Mouse (Mus musculus) natural killer cell, adult 2 months (primary cell): Measurements from ENCODE around the gene Opcml.

Experiments
- DNase-seq, 2 experiments: peaks; one replicate each; pipeline ENCODE4 v3.0.0; 2022; ENCODE audit warnings: low spot score in 2 of 2

The Opcml gene

DNA sequence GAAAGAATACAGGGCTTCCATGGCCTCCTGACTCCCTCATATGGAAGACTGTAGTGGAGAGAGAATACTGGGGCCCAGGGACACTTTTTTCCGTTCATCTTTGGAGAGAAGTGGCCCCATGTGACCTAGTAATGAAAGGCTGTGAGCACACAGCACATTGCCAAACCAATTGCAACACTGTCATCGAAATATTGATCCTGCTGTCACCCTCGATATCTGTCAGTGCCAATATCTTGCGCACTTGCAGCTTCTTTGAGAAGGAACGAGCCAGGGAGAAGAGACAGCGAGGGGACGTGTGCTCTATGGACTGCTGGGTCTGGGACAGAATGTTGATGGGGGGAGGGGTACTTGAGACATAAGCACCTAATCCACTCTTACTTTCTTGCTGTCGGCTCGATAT, 460.8 kb downstream of the Opcml start:
- no peak for DNase-seq

GRCm38 (mm10) chr9:28255128-28255904, 464.7 kb downstream of the Opcml start:
- no peak for DNase-seq

GRCm38 (mm10) chr9:28255905-28256268, 465.3 kb downstream of the Opcml start:
- no peak for DNase-seq

DNA sequence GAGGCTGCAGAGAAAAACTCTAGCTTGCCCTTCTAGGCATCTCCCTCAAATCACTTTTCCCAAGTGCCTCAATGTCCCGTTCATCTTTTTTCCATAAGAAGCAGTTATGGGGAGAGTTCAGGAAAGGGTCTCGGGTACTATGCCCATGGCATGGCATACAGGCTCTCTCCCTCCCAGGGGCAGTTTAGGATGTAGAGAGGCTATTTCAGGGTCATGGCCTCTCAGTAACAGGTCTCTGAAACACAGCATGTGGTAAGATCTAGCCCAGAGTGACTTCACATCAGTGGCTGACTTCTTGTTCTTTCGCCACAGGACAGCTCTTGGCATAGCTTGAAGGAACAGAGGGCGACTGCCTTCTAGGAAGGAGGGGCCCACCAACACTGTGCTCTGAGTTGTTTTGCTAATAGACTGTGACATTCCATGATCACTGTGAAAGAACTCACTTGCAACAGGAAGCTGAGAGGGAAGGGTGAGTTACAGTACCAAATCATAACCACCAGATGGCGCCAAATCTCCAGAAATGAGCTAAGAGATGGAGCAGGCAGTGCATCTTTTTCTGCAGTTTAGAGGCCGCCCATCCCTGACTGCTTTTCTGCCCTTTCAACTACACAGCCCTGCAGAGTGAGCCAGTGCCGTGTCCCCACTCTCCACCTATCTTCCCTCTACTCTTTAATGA, 470.6 kb downstream of the Opcml start:
- DNase-seq: peak in 1 of 2 experiments; percentile 2

DNA sequence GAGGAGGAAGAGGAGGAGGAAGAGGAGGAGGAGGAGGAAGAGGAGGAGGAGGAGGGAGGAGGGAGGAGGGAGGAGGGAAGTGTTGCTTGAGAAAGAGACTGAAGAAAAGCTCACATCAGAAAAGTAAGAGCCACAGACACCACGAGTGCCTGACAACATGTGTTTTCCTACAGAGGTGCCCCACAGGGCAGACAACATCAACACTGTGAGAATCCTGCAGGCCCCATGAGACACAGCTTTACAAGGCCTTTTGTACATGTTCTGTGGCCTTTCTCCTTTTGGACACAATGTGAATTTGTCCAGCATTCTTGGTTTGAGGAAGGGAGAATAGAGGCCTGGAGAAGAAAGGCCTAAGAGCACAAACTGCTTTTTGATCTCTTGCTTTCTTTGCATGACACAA, 471.4 kb downstream of the Opcml start:
- DNase-seq: no peak

- no peak for DNase-seq
Observed at GRCm38 (mm10) chr9:28262896-28263295, 472.3 kb downstream of the Opcml start.

- no peak for DNase-seq
Observed at GRCm38 (mm10) chr9:28264761-28265160, 474.2 kb downstream of the Opcml start.

- no peak for DNase-seq
Observed at GRCm38 (mm10) chr9:28273816-28274215, 483.2 kb downstream of the Opcml start.

DNA sequence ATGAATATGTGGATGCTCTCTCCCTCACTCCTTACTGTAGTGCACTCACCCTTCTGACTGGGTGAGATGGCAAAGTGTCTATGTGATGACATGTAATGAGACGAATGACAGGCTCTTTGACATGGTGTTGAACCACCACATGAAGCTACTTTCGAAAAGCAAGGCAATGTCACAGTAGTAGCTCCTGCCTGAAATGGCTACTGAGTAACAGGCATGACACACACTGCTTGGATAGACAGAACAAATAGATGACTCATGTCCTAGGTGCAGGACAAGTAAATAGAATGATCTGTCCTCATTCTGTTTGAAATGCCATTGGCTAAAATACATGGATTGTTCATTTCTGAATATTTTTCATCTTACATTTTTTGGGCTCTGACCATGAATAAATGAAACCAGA, 488.0 kb downstream of the Opcml start:
- DNase-seq: no peak

DNA sequence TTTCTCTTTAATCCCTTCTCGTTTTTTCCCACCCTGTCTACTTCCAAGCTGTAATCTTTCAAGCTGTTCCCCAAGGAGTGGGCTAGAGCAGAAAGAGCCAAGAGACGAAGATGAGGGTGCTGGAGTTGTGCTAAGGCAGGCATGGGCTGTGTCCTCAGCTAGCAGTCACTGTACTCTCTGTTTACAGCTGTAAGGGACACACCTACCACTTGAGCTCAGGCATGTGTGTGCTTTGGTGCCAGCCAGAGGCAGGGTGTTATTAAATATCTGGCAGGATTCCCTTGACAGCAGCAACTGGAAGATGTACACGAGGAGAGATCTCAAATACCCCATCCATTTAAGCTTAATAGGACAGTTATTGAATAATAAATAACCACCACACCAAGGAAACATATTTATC, 490.4 kb downstream of the Opcml start:
- no peak for DNase-seq

GRCm38 (mm10) chr9:28281571-28281970, 491.0 kb downstream of the Opcml start:
- no peak for DNase-seq

- no peak for DNase-seq
Observed at GRCm38 (mm10) chr9:28285016-28285415, 494.4 kb downstream of the Opcml start.

GRCm38 (mm10) chr9:28286384-28286783, 495.8 kb downstream of the Opcml start:
- no peak for DNase-seq

DNA sequence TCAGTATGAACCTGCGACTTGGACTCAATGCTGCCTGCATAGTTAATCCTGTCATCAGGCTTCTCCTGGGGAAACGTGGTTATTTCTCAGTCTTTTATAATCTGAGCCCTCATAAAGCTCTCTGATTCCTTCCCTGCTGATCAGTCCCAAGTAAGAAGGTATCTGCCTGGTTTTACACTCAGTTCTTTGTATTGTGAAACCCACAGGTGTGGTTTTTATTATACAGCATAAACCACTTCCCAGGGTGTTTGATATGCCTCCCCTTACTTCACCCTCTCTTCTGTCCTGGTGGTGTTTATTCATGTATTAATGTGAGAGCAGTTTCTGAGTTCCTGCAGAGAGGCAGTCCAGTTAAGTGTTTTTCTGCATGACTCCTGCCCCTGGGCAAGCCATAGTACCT, 496.9 kb downstream of the Opcml start:
- DNase-seq: no peak

DNA sequence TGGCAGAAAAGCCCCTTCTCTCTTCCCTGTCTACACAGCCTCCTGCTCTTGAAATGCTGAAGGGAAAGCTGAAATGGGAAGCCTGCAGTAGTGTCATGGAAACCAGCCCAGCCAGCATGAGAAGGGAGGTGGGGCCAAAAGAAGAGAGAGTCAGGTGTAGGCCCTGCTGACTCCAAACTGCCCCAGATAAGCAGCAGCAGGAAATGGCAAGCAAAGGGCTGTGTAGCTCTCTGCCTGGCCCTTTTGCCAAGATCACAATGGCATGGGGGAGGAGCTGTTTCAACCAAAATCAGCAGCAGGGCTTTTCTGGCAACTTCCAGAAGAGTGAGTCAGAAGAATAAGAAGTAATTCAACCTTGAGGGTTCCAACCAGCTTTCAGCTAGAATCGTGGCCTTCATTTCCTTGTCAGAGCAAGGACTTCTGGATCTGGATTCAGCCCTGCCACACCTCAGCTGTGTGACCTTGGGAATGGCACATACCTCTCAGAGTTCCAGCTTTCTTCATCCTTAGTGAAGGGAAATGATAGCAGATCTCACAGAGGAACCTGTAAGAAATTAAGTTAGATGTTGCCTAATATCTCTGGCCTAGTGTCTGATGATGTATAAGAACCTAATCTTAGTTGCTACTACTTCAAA, 499.2 kb downstream of the Opcml start:
- DNase-seq: no peak

GRCm38 (mm10) chr9:28303659-28304058, 513.1 kb downstream of the Opcml start:
- DNase-seq: no peak

GRCm38 (mm10) chr9:28306364-28307121, 516.0 kb downstream of the Opcml start:
- no peak for DNase-seq

DNA sequence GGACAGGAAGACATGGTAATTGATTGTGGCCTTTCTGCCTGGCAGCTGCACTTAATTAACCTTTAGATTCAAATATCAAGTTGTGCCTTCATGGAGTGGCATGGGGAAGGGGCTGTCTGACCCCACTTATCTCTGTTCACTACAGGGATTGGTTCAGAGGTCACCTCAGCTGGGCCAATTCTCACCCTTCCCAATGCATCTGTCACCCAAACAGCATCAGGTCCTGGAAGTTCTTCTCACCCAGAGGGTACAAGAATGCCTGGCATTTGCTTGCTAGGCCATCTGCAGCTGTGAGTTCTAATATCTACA, 516.5 kb downstream of the Opcml start:
- DNase-seq: no peak

DNA sequence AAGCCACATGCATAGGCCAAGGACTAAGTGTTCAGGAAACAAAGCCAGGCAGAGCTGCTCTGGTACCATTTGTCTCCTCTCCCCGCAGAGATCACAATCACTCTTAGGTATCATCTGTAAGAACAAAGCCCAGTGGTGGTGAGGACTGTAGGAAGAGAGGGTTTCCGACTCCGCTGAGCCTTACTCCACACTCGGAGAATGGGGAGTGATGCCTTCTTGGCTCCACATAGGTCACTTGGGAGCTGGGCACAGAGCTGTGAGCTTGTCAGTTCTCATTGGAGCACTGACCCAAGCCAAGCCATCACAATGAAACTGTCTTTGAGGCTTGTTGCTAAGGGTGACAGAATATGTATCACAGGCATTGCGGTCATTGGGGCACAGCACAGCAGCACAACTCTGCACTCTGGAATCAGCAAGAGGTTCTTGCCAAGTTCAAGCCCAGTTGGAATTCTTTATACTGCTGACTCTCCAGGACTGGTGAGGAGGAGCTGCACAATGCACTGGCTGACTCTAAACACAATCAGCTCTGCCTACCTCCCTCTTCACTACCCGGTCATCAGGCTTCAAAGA, 517.0 kb downstream of the Opcml start:
- no peak for DNase-seq

- no peak for DNase-seq
Observed at GRCm38 (mm10) chr9:28317881-28318280, 527.3 kb downstream of the Opcml start.

GRCm38 (mm10) chr9:28319021-28319755, 528.6 kb downstream of the Opcml start:
- DNase-seq: no peak
